In genomic region chr7:70355357-70355620, GRCm38 (mm10) we compare ENCODE assay signal across 8 mouse cellular contexts. TPM values are rescaled to one million over a fixed set of nuclear protein-coding genes. Genes with fewer than 3 reads are reported as not detected.
A peak's percentile ranks its signal among the peaks of the same experiment; 100 is the strongest.
DNase-seq lines count a peak whose midpoint lies in the region; ATAC-seq lines count a peak whose summit lies in the region.

No protein-coding gene starts in this region.

- H3K27me3 ChIP-seq in heart, embryonic 13.5 days (replicated peaks): peaks cover 55% of the 10 kb centered on the region
- H3K27me3 ChIP-seq in embryonic facial prominence, embryonic 10.5 days (replicated peaks; ENCODE audit: low read depth, poor library complexity, severe bottlenecking): peaks cover 34% of the 10 kb centered on the region; the same call in 1 of the 2 replicates
- 0 out of 2 replicates have a peak, but pooled peaks cover 4% of the 10 kb centered on the region for H3K27me3 ChIP-seq in hindbrain, embryonic 15.5 days
- H3K27me3 ChIP-seq in midbrain, embryonic 13.5 days: peaks cover 64% of the 10 kb centered on the region

- intact Hi-C loops in heart, postnatal 10 days (cut with DNase I): loop anchor here (10.0 kb wide), 1 partner anchor 1610 kb away; no protein-coding TSS in a partner anchor
- intact Hi-C loops in left cerebral cortex, postnatal 25 days (cut with DNase I): no loop called here

- no peak for ATAC-seq in heart, embryonic 13.5 days (ENCODE audit: extremely low read depth, insufficient number of reproducible peaks, low FRiP score, low TSS enrichment)
- ATAC-seq in hindbrain, embryonic 15.5 days (ENCODE audit: low FRiP score, low read depth): no peak
- no peak for ATAC-seq in midbrain, embryonic 13.5 days

- H3K9me3 ChIP-seq in heart, embryonic 13.5 days: no peaks in the 10 kb centered on the region
- no peaks in the 10 kb centered on the region for H3K9me3 ChIP-seq in embryonic facial prominence, embryonic 10.5 days
- no peaks in the 10 kb centered on the region for H3K9me3 ChIP-seq in hindbrain, embryonic 15.5 days
- no peaks in the 10 kb centered on the region for H3K9me3 ChIP-seq in midbrain, embryonic 13.5 days

- no peak for DNase-seq in heart, postnatal 10 days
- no peak for DNase-seq in embryonic facial prominence, embryonic 10.5 days (ENCODE audit: low spot score)
- no peak for DNase-seq in left cerebral cortex, postnatal 25 days (ENCODE audit: low spot score in 2 of 2)
- DNase-seq in testis, postnatal 14 days (ENCODE audit: low spot score): no peak
- DNase-seq in ovary, postnatal 14 days (ENCODE audit: low spot score): no peak

- peaks cover 16% of the 10 kb centered on the region for H3K4me1 ChIP-seq in heart, embryonic 13.5 days
- H3K4me1 ChIP-seq in embryonic facial prominence, embryonic 10.5 days: peaks cover 63% of the 10 kb centered on the region
- peaks cover 19% of the 10 kb centered on the region for H3K4me1 ChIP-seq in hindbrain, embryonic 15.5 days (replicated peaks)
- H3K4me1 ChIP-seq in midbrain, embryonic 13.5 days (replicated peaks): peaks cover 14% of the 10 kb centered on the region

- peak overlapping the region; percentile 50 for H3K27ac ChIP-seq in heart, embryonic 13.5 days (replicated peaks)
- peak overlapping the region; percentile 99 for H3K27ac ChIP-seq in embryonic facial prominence, embryonic 10.5 days (replicated peaks)
- peak overlapping the region; percentile 97 for H3K27ac ChIP-seq in hindbrain, embryonic 15.5 days (replicated peaks)
- peak overlapping the region; percentile 99 for H3K27ac ChIP-seq in midbrain, embryonic 13.5 days

- H3K9ac ChIP-seq in heart, embryonic 13.5 days: peak overlapping the region; percentile 97
- peak overlapping the region; percentile 94 for H3K9ac ChIP-seq in hindbrain, embryonic 15.5 days
- peak overlapping the region; percentile 95 for H3K9ac ChIP-seq in midbrain, embryonic 13.5 days (replicated peaks)

- H3K4me3 ChIP-seq in heart, embryonic 13.5 days: peak overlapping the region; percentile 80
- peak overlapping the region; percentile 95 for H3K4me3 ChIP-seq in embryonic facial prominence, embryonic 10.5 days
- peak overlapping the region; percentile 87 for H3K4me3 ChIP-seq in hindbrain, embryonic 15.5 days
- peak overlapping the region; percentile 81 for H3K4me3 ChIP-seq in midbrain, embryonic 13.5 days (replicated peaks)

- H3K4me2 ChIP-seq in heart, embryonic 13.5 days: peak overlapping the region; percentile 82
- H3K4me2 ChIP-seq in hindbrain, embryonic 15.5 days: peak overlapping the region; percentile 82
- H3K4me2 ChIP-seq in midbrain, embryonic 13.5 days (replicated peaks): peak overlapping the region; percentile 75

- peaks cover 28% of the 10 kb centered on the region for H3K36me3 ChIP-seq in heart, embryonic 13.5 days
- peaks cover 67% of the 10 kb centered on the region for H3K36me3 ChIP-seq in embryonic facial prominence, embryonic 10.5 days (replicated peaks)
- H3K36me3 ChIP-seq in hindbrain, embryonic 15.5 days: no peaks in the 10 kb centered on the region
- H3K36me3 ChIP-seq in midbrain, embryonic 13.5 days: 0 out of 2 replicates have a peak, but pooled peaks cover 9% of the 10 kb centered on the region

- WGBS in heart, embryonic 13.5 days: 16% methylated on average over 2 of the region's 2 CpGs
- 3% methylated on average over 2 of the region's 2 CpGs for WGBS in embryonic facial prominence, embryonic 10.5 days
- 20% methylated on average over 2 of the region's 2 CpGs for WGBS in hindbrain, embryonic 15.5 days
- 7% methylated on average over 2 of the region's 2 CpGs for whole genome bisulfite sequencing in midbrain, embryonic 13.5 days

RNA-seq across cellular contexts. Expression of gene Nr2f2, which starts 11.2 kb away (rescaled TPM):
- polyA plus RNA-seq in heart, embryonic 13.5 days (2015; fragmentation: Nextera tagmentation; extraction: Ambion mirVana): 24.5 and 27.3 TPM in 2 replicates
- 10 to 100 TPM; 25.2 to 30.0 TPM for total RNA-seq in heart, postnatal 10 days (2021)
- polyA plus RNA-seq in embryonic facial prominence, embryonic 10.5 days (2016; fragmentation: Nextera tagmentation; extraction: Ambion mirVana): 89.7 and 99.8 TPM in 2 replicates
- polyA plus RNA-seq in hindbrain, embryonic 15.5 days (2015; fragmentation: Nextera tagmentation; extraction: Ambion mirVana): 87.2 and 90.1 TPM in 2 replicates
- polyA plus RNA-seq in midbrain, embryonic 13.5 days (2015; fragmentation: Nextera tagmentation; extraction: Ambion mirVana): 132 and 143 TPM in 2 replicates
- total RNA-seq in left cerebral cortex, postnatal 25 days (2021): 10 to 100 TPM; 34.2 to 38.4 TPM
